Mouse (Mus musculus) ES-E14 (cell line): Measurements from ENCODE around the gene Ksr1. TPM values are rescaled to one million over a fixed set of nuclear protein-coding genes. Genes with fewer than 3 reads are reported as not detected.
A peak's percentile ranks its signal among the peaks of the same experiment; 100 is the strongest.

ENCODE experiments used
- DNase-seq: peaks from one replicate; pipeline ENCODE4 v3.0.0-alpha.2; 2013; ENCODE audit warnings: low read depth, low spot score
- H3K27ac ChIP-seq: 2 replicates; pipeline ENCODE4 v1.5.1; 2012; ENCODE audit warnings: low read depth, mild to moderate bottlenecking, low read length, moderate library complexity, mixed read lengths; ENCODE audit not compliant: poor library complexity, insufficient read depth, severe bottlenecking
- H3K36me3 ChIP-seq: 2 replicates; pipeline ENCODE4 v1.6.1; 2012; ENCODE audit warnings: mild to moderate bottlenecking, low read length, moderate library complexity, mixed read lengths; ENCODE audit not compliant: control insufficient read depth, poor library complexity, insufficient read depth, severe bottlenecking
- H3K4me1 ChIP-seq, 2 experiments: fragments of 150-350 bp in 1 of 2; sonication (generic) in 1 of 2; 2 replicates each; pipeline ENCODE4 v1.6.1; 2012; ENCODE audit warnings: low read length in 2 of 2, mild to moderate bottlenecking in 1 of 2, mixed read lengths in 1 of 2; ENCODE audit not compliant: control insufficient read depth in 2 of 2, insufficient read depth in 2 of 2, poor library complexity in 1 of 2
- H3K4me3 ChIP-seq, 2 experiments: fragments of 150-350 bp in 1 of 2; sonication (generic) in 1 of 2; 2 replicates each; pipeline ENCODE4 v1.5.1; 2012; ENCODE audit warnings: low read length in 2 of 2, low read depth in 1 of 2, mild to moderate bottlenecking in 1 of 2, mixed read lengths in 1 of 2; ENCODE audit not compliant: insufficient read depth in 1 of 2, poor library complexity in 1 of 2, severe bottlenecking in 1 of 2
- H3K9ac ChIP-seq: 2 replicates; pipeline ENCODE4 v1.6.1; 2012; ENCODE audit warnings: low read depth, mild to moderate bottlenecking, low read length, mixed read lengths; ENCODE audit not compliant: poor library complexity, insufficient read depth, severe bottlenecking
- H3K9me3 ChIP-seq: fragments of 150-350 bp; sonication (generic); 2 replicates; pipeline ENCODE4 v1.6.1; 2012; ENCODE audit warnings: low read depth, mild to moderate bottlenecking, low read length; ENCODE audit not compliant: control insufficient read depth, insufficient read depth
- CHD2 ChIP-seq: IDR thresholded peaks from 2 replicates; pipeline ENCODE4 v1.6.1; 2014; ENCODE audit warnings: mild to moderate bottlenecking, low read depth, low read length, inconsistent platforms
- HCFC1 ChIP-seq: IDR thresholded peaks from 2 replicates; pipeline ENCODE4 v1.6.1; 2012; ENCODE audit warnings: low read length, inconsistent platforms, borderline replicate concordance; ENCODE audit not compliant: insufficient read depth
- MAFK ChIP-seq: IDR thresholded peaks from 2 replicates; pipeline ENCODE4 v1.6.1; 2014; ENCODE audit warnings: mild to moderate bottlenecking, low read depth, low read length, inconsistent platforms; ENCODE audit not compliant: insufficient read depth
- ZC3H11A ChIP-seq: IDR thresholded peaks from 2 replicates; pipeline ENCODE4 v1.6.1; 2012; ENCODE audit warnings: low read depth, mild to moderate bottlenecking, inconsistent platforms, low read length, borderline replicate concordance
- ZNF384 ChIP-seq: IDR thresholded peaks from 2 replicates; pipeline ENCODE4 v1.6.1; 2012; ENCODE audit warnings: low read depth, low read length, inconsistent platforms
- in situ Hi-C, 2 experiments: fragments of 600-800 bp; cut with MboI; formaldehyde crosslinking; loops; one replicate each; pipeline ENCODE4 v1.15.1; 2025; ENCODE audit warnings: low sequenced_read_pairs in 2 of 2, inconsistent platforms in 1 of 2; ENCODE audit not compliant: unreplicated experiment in 2 of 2
- total RNA-seq: library from RNA; depleted of rRNA; stranded (reverse); fragments of 300-350 nt; gene quantifications from 2 replicates; pipeline ENCODE4 v1.2.3, GENCODE M21; 2012

Ksr1 gene
- total RNA-seq, 1 experiment, result 11.3 TPM

DNA sequence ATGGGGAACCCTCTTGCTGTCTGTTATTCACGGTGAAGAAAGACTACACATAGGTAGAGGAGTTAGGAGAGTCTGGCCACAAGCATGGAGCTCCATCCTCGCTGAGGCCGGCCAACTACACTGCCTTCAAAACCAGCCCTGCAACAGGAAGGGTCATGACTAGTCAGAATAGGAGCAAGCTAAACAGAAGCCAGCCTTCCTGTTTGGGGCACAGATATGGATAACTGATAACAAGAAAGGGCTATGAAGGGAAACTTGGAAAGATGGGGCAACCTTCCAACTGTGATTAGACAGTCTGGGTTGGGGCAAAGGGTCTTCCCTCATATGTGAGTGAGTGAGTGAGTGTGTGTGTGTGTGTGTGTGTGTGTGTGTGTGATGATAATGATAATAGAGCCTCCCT lies 71.6 kb downstream of the Ksr1 start:
- no peak overlapping the region for H3K27ac ChIP-seq
- DNase-seq, result no peak
- in situ Hi-C loops, result no loop called here
- H3K4me1 ChIP-seq, result no peaks in the 10 kb centered on the region
- H3K4me3 ChIP-seq, result no peak overlapping the region
- TF ChIP-seq MAFK (no peak), ZC3H11A (no peak), HCFC1 (no peak), ZNF384 (no peak), CHD2 (no peak)
- no peak overlapping the region for H3K9ac ChIP-seq
- H3K36me3 ChIP-seq, result 0 out of 2 replicates have a peak, but pooled peaks cover 3% of the 10 kb centered on the region
- H3K9me3 ChIP-seq, result no peaks in the 10 kb centered on the region

DNA sequence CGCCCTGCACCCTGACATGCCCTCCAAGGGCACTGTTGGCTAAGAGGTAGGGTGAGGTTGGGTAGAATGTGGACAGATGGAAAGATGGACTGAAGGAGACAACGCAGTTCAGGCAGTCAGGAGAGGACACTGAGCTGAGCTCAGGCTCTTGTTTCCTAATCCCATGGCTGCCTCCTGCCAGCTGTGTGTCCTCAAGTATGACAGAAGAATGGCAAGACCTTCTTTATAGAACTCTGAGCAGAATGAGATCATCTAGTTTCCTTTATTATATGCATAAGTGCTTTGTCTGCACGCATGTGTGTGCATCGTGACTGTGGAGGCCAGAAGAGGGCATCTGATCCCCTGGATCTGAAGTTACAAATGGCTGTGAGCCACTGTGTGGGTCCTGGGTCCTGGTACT lies 72.6 kb downstream of the Ksr1 start:
- Histone ChIP-seq H3K9me3 (no peaks in the 10 kb centered on the region), H3K27ac (no peak overlapping the region), H3K9ac (no peak overlapping the region), H3K4me1 (no peaks in the 10 kb centered on the region), H3K36me3 (0 out of 2 replicates have a peak, but pooled peaks cover 3% of the 10 kb centered on the region), H3K4me3 (no peak overlapping the region)
- in situ Hi-C loops, result no loop called here
- no peak for TF ChIP-seq HCFC1
- no peak for TF ChIP-seq CHD2
- no peak for TF ChIP-seq ZNF384
- TF ChIP-seq MAFK, result no peak
- TF ChIP-seq ZC3H11A, result no peak
- DNase-seq, result no peak

DNA sequence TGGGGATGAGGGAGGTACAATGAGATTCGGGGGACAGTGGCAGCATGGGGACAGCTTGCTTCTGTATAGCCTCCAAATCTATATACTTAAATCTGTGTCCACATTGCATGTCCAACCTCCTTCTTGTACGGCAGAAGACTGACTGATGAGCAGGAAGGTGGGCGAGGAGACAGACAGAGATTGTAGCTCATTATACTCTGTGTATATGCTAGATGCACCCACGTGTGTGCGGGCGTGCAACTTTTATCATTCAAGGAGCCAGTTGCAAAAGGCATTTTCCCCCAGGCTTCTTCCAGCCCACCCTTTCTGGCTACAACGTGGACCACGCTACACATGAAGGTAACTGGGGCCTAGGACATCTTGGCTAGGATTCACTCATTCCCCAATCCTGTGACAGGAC lies 74.1 kb downstream of the Ksr1 start:
- no peak for DNase-seq
- Histone ChIP-seq H3K9ac (no peak overlapping the region), H3K27ac (no peak overlapping the region), H3K9me3 (no peaks in the 10 kb centered on the region), H3K4me3 (no peak overlapping the region), H3K4me1 (no peaks in the 10 kb centered on the region), H3K36me3 (0 out of 2 replicates have a peak, but pooled peaks cover 3% of the 10 kb centered on the region)
- in situ Hi-C loops, result no loop called here
- no peak for TF ChIP-seq ZC3H11A
- TF ChIP-seq ZNF384, result no peak
- no peak for TF ChIP-seq CHD2
- TF ChIP-seq HCFC1, result no peak
- no peak for TF ChIP-seq MAFK

DNA sequence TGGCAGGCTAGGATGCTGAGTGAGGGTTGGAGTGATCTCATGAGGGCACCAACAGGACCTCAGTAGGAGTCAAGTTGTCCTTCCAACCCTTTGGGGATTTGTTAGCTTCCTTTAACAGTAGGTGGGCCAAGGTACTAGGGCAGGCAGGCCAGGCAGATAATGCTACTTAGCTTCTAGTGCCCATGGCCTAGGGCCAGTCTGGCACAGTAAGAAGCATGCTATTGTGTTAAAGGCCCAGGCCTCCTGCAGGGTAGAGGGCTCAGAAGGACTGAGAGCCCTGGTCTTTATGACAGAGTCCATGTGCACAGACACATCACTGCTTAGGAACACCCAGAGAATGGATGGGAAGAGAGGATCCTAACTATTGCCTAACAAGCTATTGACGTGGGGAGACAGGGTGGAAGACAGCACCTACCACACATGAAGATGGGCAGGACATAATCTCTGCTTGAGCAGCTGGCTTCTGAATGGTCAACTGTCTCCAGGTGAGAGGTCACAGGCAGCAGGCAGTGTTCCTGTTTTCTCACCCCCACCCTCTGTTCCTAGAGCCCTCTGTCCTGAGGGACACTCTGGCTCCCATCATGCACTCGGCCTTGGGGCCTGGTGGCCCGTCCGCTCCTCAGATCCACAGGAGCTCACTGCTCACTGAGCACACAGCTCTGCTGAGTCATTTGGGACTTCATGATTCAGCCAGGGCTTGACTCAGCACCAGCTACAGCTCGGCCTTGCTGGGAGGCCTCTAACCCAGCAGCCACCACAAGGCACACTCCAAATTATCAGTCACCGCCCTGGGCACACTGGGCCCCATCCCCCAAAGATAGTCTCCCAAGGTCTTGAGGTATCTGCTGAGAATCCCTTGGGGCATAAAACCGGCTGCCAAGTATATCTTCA lies 74.9 kb downstream of the Ksr1 start:
- Histone ChIP-seq H3K4me1 (no peaks in the 10 kb centered on the region), H3K36me3 (0 out of 2 replicates have a peak, but pooled peaks cover 3% of the 10 kb centered on the region), H3K27ac (no peak overlapping the region), H3K9me3 (no peaks in the 10 kb centered on the region), H3K9ac (no peak overlapping the region), H3K4me3 (no peak overlapping the region)
- no peak for DNase-seq
- in situ Hi-C loops, result no loop called here
- TF ChIP-seq MAFK (0 out of 2 replicates have a peak, but pooled peaks have one; percentile 14), ZNF384 (no peak), HCFC1 (no peak), ZC3H11A (no peak), CHD2 (no peak)
